Mouse (Mus musculus) olfactory bulb, adult 2 months (tissue): ENCODE measurements at regions not wholly inside any gene's neighbourhood (a gene's known extent, or its start where the extent isn't known, plus 50 kb on each side); places are given as distances from the start of the nearest gene placed in this dataset.
A peak's percentile ranks its signal among the peaks of the same experiment; 100 is the strongest.

ENCODE experiments used
- H3K27ac ChIP-seq: fragments of 200-500 bp; 2 replicates; pipeline ENCODE4 v1.5.1; 2012; ENCODE audit warnings: low read depth, low read length; ENCODE audit not compliant: insufficient read depth
- H3K4me1 ChIP-seq: fragments of 200-500 bp; 2 replicates; pipeline ENCODE4 v1.6.1; 2012; ENCODE audit warnings: low read length; ENCODE audit not compliant: control insufficient read depth, insufficient read depth
- H3K4me3 ChIP-seq: fragments of 200-500 bp; 2 replicates; pipeline ENCODE4 v1.5.1; 2012; ENCODE audit warnings: mild to moderate bottlenecking, low read depth, low read length, moderate library complexity; ENCODE audit not compliant: insufficient read depth
- CTCF ChIP-seq: fragments of 200-500 bp; IDR thresholded peaks from 2 replicates; pipeline ENCODE4 v1.5.1; 2012; ENCODE audit warnings: low read depth, mild to moderate bottlenecking, low read length, moderate library complexity; ENCODE audit not compliant: insufficient read depth
- POLR2A ChIP-seq: fragments of 200-500 bp; IDR thresholded peaks from 2 replicates; pipeline ENCODE4 v1.6.1; 2012; ENCODE audit warnings: mild to moderate bottlenecking, low read depth, low read length, moderate library complexity; ENCODE audit not compliant: insufficient read depth
- WGBS: fragments of 180-500 bp; shearing (Covaris S2); methylation state at CpG from one replicate; pipeline ENCODE4 v1.1.7; 2018; 5-methylcytosine and 5-hydroxymethylcytosine counted together

GRCm38 (mm10) chr4:98282275-98282674 is 100.8 kb downstream of the Tm2d1 start:
- no peak overlapping the region for H3K27ac ChIP-seq
- WGBS: 58% methylated on average over 2 of the region's 2 CpGs

GRCm38 (mm10) chr4:98258336-98258735 is 124.8 kb downstream of the Tm2d1 start:
- H3K4me3 ChIP-seq: no peak overlapping the region
- H3K4me1 ChIP-seq: no peaks in the 10 kb centered on the region
- 91% methylated on average over 7 of the region's 7 CpGs for WGBS
- H3K27ac ChIP-seq: no peak overlapping the region
- no peak for TF ChIP-seq POLR2A
- TF ChIP-seq CTCF: no peak

More at GRCm38 (mm10) chr4:98282275-98282674, 100.8 kb downstream of the Tm2d1 start:
- no peak overlapping the region for H3K4me3 ChIP-seq
- H3K4me1 ChIP-seq: no peaks in the 10 kb centered on the region
- TF ChIP-seq CTCF (no peak), POLR2A (no peak)

- TF ChIP-seq POLR2A: no peak
- TF ChIP-seq CTCF: no peak
Observed at GRCm38 (mm10) chr4:98257711-98258110, 125.4 kb downstream of the Tm2d1 start.

GRCm38 (mm10) chr4:98254856-98255853 is 128.0 kb downstream of the Tm2d1 start:
- Histone ChIP-seq H3K4me3 (no peak overlapping the region), H3K4me1 (no peaks in the 10 kb centered on the region), H3K27ac (no peak overlapping the region)
- WGBS: 61% methylated on average over 18 of the region's 18 CpGs
- TF ChIP-seq POLR2A: no peak
- TF ChIP-seq CTCF: no peak

More at GRCm38 (mm10) chr4:98257711-98258110, 125.4 kb downstream of the Tm2d1 start:
- WGBS: 77% methylated on average over 9 of the region's 9 CpGs
- no peaks in the 10 kb centered on the region for H3K4me1 ChIP-seq
- H3K4me3 ChIP-seq: no peak overlapping the region
- H3K27ac ChIP-seq: no peak overlapping the region

GRCm38 (mm10) chr4:98243941-98244929 is 138.9 kb downstream of the Tm2d1 start:
- 8% methylated on average over 15 of the region's 16 CpGs for WGBS
- TF ChIP-seq POLR2A (no peak), CTCF (no peak)
- Histone ChIP-seq H3K27ac (no peak overlapping the region), H3K4me3 (peak overlapping the region; percentile 11; the same call in 1 of the 2 replicates), H3K4me1 (peaks cover 2% of the 10 kb centered on the region; the same call in 1 of the 2 replicates)

- 13% methylated on average over 6 of the region's 6 CpGs for WGBS
- Histone ChIP-seq H3K27ac (no peak overlapping the region), H3K4me1 (peaks cover 2% of the 10 kb centered on the region; the same call in 1 of the 2 replicates), H3K4me3 (no peak overlapping the region)
- TF ChIP-seq POLR2A (no peak), CTCF (no peak)
Observed at GRCm38 (mm10) chr4:98243502-98243901, 139.6 kb downstream of the Tm2d1 start.

- TF ChIP-seq POLR2A (no peak), CTCF (no peak)
- 98% methylated on average over 2 of the region's 2 CpGs for WGBS
- Histone ChIP-seq H3K27ac (no peak overlapping the region), H3K4me1 (peaks cover 2% of the 10 kb centered on the region; the same call in 1 of the 2 replicates), H3K4me3 (no peak overlapping the region)
Observed at GRCm38 (mm10) chr4:98241921-98242320, 141.2 kb downstream of the Tm2d1 start.

GRCm38 (mm10) chr4:98240289-98240688 is 142.8 kb downstream of the Tm2d1 start:
- no peak overlapping the region for H3K4me3 ChIP-seq
- TF ChIP-seq CTCF (no peak), POLR2A (no peak)
- H3K27ac ChIP-seq: no peak overlapping the region
- H3K4me1 ChIP-seq: peaks cover 2% of the 10 kb centered on the region

GRCm38 (mm10) chr4:98238075-98238474 is 145.0 kb downstream of the Tm2d1 start:
- Histone ChIP-seq H3K4me1 (no peaks in the 10 kb centered on the region; the same call in 1 of the 2 replicates), H3K4me3 (no peak overlapping the region), H3K27ac (no peak overlapping the region)
- TF ChIP-seq CTCF (no peak), POLR2A (no peak)
- 80% methylated on average over 4 of the region's 4 CpGs for WGBS
